Mouse (Mus musculus): ENCODE measurements around the gene Aldh1l1. TPM values are rescaled to one million over a fixed set of nuclear protein-coding genes. Genes with fewer than 3 reads are reported as not detected.

Aldh1l1 gene
- total and polyA plus RNA-seq, 2 experiments, result 897 to 1,237 TPM

DNA sequence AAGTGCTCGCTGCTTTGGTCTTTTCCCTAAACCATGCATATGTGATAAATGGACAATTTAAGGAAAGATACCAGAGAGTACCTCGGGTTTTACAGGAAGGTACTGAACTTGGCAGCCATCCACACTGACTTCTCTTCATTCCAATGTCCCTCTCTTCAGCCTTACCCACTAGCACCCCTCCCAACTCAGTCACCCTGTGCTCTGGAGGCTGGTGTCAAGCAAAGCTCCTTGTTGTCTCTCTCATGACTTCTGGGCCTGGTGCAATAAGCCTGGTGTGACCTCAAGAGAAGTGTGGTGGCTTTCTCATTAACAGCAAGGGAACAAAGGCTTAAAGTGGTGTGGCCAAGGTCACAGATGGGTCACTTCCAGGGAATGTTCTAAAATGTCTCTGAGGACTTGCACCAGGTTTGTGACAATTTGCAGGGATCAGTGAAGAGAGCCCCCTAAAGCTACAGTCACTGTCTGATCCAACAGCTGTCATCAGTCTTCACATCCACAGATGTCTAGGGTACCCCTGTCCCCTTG lies 70.4 kb downstream of the Aldh1l1 start:
- peak; percentile 60 for DNase-seq (ENCODE audit: extremely low read depth, low read depth, low spot score)
- 0 out of 2 replicates have a peak overlapping the region, but pooled peaks have one; percentile 6 for H3K4me3 ChIP-seq (ENCODE audit: insufficient read depth, low read depth, low read length)
- WGBS, result 21% methylated on average over 2 of the region's 2 CpGs
- no peaks in the 10 kb centered on the region for H3K27me3 ChIP-seq (ENCODE audit: control insufficient read depth, insufficient read depth, low read length)
- H3K9ac ChIP-seq (ENCODE audit: low read depth, low read length), result peak overlapping the region; percentile 35
- H3K36me3 ChIP-seq (ENCODE audit: control insufficient read depth, insufficient read depth, low read length), result peaks cover 36% of the 10 kb centered on the region
- TF ChIP-seq POLR2A (IDR thresholded peaks at IDR 0.05; ENCODE audit: extremely low read depth, insufficient read depth, low read length) (no peak), CTCF (IDR thresholded peaks at IDR 0.05; ENCODE audit: low read depth, low read length) (no peak)
- H3K27ac ChIP-seq (replicated peaks; ENCODE audit: insufficient read depth, low read depth, low read length), result peak overlapping the region; percentile 56
- H3K79me2 ChIP-seq (ENCODE audit: control insufficient read depth, insufficient read depth, low read length), result peaks cover 24% of the 10 kb centered on the region
- peaks cover 32% of the 10 kb centered on the region for H3K4me1 ChIP-seq (ENCODE audit: control insufficient read depth, insufficient read depth, low read length)

DNA sequence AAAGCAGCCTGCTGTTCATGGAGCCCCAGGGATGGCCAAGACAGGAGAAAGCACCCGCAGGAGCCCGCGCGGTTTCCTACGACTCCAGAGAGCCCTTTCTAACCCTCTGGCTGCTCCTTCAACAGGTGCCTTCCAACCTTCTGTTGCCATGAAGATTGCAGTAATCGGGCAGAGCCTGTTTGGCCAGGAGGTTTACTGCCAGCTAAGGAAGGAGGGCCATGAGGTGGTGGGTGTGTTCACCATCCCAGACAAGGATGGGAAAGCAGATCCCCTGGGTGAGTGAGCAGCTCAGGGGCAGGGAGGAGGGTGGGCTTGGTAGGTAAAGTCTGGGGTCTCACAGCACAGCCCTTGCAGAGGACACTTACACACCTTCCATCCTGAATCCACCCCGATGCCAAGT lies 70.8 kb downstream of the Aldh1l1 start:
- DNase-seq (ENCODE audit: extremely low read depth, low read depth, low spot score), result no peak
- TF ChIP-seq POLR2A (IDR thresholded peaks at IDR 0.05; ENCODE audit: extremely low read depth, insufficient read depth, low read length), result no peak
- TF ChIP-seq CTCF (IDR thresholded peaks at IDR 0.05; ENCODE audit: low read depth, low read length), result no peak
- Histone ChIP-seq H3K4me3 (ENCODE audit: insufficient read depth, low read depth, low read length) (no peak overlapping the region), H3K4me1 (ENCODE audit: control insufficient read depth, insufficient read depth, low read length) (peaks cover 32% of the 10 kb centered on the region), H3K27me3 (ENCODE audit: control insufficient read depth, insufficient read depth, low read length) (no peaks in the 10 kb centered on the region), H3K27ac (replicated peaks; ENCODE audit: insufficient read depth, low read depth, low read length) (peak overlapping the region; percentile 56), H3K79me2 (ENCODE audit: control insufficient read depth, insufficient read depth, low read length) (peaks cover 19% of the 10 kb centered on the region), H3K36me3 (ENCODE audit: control insufficient read depth, insufficient read depth, low read length) (peaks cover 41% of the 10 kb centered on the region), H3K9ac (ENCODE audit: low read depth, low read length) (peak overlapping the region; percentile 35)
- 65% methylated on average over 7 of the region's 7 CpGs for WGBS

DNA sequence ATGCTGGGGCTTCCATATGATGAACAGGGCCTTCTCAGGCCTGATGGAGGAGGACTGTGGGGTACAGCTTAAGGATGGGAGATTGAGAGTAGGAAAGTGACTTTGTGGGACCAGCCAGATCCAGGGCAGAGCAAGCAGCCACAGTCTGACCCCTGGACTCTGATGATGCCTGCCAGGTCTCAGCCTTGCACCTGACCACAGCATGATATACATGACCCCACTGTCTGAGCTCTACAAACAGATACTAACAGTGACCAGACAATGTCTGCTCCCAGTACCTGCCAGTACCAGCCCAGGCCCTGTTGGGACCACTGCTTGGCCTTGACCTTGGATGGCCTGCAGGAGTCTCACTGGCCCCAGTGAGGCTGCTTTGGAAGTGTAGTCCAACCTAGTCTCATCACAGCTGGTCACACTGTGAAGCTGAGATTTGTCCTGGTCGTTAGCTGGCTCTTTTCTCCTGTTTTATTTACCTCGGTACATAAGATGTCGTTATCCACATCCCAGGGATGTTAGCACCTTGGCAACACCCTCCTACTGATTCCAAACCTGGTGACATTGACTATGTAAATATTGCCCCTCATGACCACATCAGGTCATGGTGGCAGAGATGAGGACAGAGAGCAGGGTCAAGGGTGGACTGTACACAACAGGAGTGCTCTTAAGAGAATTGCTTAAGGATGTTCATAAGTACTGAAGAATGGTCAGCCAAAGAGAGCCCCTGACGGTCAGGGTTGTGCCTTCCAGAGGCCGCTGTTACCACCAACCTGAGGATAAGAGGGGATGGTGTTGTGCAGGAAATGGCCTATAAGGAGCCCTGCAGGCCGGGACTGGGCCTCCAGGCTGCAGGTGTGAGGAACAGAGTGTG lies 71.8 kb downstream of the Aldh1l1 start:
- WGBS, result 40% methylated on average over 6 of the region's 6 CpGs
- H3K4me1 ChIP-seq (ENCODE audit: control insufficient read depth, insufficient read depth, low read length), result peaks cover 32% of the 10 kb centered on the region
- no peak overlapping the region for H3K4me3 ChIP-seq (ENCODE audit: insufficient read depth, low read depth, low read length)
- H3K79me2 ChIP-seq (ENCODE audit: control insufficient read depth, insufficient read depth, low read length), result peaks cover 13% of the 10 kb centered on the region; the same call in 1 of the 2 replicates
- peak; percentile 84 for DNase-seq (ENCODE audit: extremely low read depth, low read depth, low spot score)
- H3K27me3 ChIP-seq (ENCODE audit: control insufficient read depth, insufficient read depth, low read length), result no peaks in the 10 kb centered on the region
- peaks cover 49% of the 10 kb centered on the region for H3K36me3 ChIP-seq (ENCODE audit: control insufficient read depth, insufficient read depth, low read length)
- H3K9ac ChIP-seq (ENCODE audit: low read depth, low read length), result peak overlapping the region; percentile 4
- peak overlapping the region; percentile 56 for H3K27ac ChIP-seq (replicated peaks; ENCODE audit: insufficient read depth, low read depth, low read length)
- TF ChIP-seq CTCF (IDR thresholded peaks at IDR 0.05; ENCODE audit: low read depth, low read length) (no peak), POLR2A (IDR thresholded peaks at IDR 0.05; ENCODE audit: extremely low read depth, insufficient read depth, low read length) (no peak)

DNA sequence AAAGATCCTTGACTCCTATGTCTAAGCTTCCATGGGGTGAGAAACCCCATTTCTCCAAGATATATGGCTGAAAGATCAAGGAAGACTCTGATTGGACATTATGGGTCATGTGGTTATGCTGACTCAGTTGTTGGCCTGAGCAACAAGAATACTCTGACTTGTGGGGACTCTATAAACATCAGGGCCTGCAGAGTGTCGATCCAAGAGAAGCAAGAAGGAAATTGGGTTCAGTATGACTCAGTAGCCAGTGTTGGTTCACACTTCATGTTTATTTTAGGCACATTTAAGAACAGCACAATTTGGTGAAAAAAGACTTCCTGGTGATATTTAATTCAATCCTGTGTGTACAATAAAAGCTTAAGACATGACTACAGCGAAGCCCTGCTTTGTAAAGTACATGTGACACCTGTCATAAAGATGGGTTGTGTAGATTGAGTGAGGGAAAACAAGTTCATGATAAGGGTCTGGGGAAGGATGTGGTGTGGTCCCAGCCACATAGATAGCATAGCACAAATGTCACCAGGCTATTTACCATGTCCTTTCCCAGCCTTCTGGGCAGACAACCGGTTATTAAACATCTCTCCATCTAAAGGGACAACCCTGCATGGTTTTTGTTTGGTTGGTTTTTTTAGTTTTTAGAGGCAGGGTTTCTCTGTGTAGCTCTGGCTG lies 74.3 kb downstream of the Aldh1l1 start:
- 52% methylated on average over 3 of the region's 3 CpGs for WGBS
- H3K79me2 ChIP-seq (ENCODE audit: control insufficient read depth, insufficient read depth, low read length), result peaks cover 13% of the 10 kb centered on the region; the same call in 1 of the 2 replicates
- peaks cover 21% of the 10 kb centered on the region for H3K4me1 ChIP-seq (ENCODE audit: control insufficient read depth, insufficient read depth, low read length)
- peaks cover 72% of the 10 kb centered on the region for H3K36me3 ChIP-seq (ENCODE audit: control insufficient read depth, insufficient read depth, low read length)
- DNase-seq (ENCODE audit: extremely low read depth, low read depth, low spot score), result no peak
- no peak overlapping the region for H3K9ac ChIP-seq (ENCODE audit: low read depth, low read length)
- no peak for TF ChIP-seq POLR2A (IDR thresholded peaks at IDR 0.05; ENCODE audit: extremely low read depth, insufficient read depth, low read length)
- TF ChIP-seq CTCF (IDR thresholded peaks at IDR 0.05; ENCODE audit: low read depth, low read length), result no peak
- no peaks in the 10 kb centered on the region for H3K27me3 ChIP-seq (ENCODE audit: control insufficient read depth, insufficient read depth, low read length)
- no peak overlapping the region for H3K4me3 ChIP-seq (ENCODE audit: insufficient read depth, low read depth, low read length)
- no peak overlapping the region for H3K27ac ChIP-seq (replicated peaks; ENCODE audit: insufficient read depth, low read depth, low read length)

DNA sequence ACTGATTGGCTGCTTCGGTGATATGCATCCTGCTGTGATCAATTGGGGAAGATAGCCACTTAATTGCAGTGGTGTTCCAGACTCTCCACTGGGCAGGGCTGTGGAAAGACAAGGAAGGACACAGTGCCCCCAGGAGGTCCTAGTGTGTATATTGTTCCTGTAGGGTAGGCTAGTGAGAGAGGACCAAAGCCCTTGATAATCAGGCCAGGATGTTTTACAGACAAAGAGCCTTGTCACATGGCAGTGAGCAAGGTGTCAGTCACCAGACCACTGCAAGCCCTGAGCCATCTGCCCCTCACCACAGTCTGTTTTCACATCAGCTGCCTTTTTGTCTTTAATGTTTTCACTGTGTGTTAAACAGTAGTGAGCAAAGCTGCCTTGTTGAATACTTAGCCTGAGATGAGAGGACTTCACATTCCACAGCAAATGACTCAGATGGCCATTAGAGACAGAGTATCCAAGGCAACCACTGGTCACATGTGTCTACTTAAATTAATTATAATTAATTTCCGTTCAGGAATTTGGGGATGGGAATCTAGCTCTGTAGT lies 75.1 kb downstream of the Aldh1l1 start:
- H3K36me3 ChIP-seq (ENCODE audit: control insufficient read depth, insufficient read depth, low read length), result peaks cover 78% of the 10 kb centered on the region
- TF ChIP-seq POLR2A (IDR thresholded peaks at IDR 0.05; ENCODE audit: extremely low read depth, insufficient read depth, low read length) (no peak), CTCF (IDR thresholded peaks at IDR 0.05; ENCODE audit: low read depth, low read length) (0 out of 2 replicates have a peak, but pooled peaks have one; percentile 6)
- H3K4me3 ChIP-seq (ENCODE audit: insufficient read depth, low read depth, low read length), result no peak overlapping the region
- no peak for DNase-seq (ENCODE audit: extremely low read depth, low read depth, low spot score)
- no peak overlapping the region for H3K27ac ChIP-seq (replicated peaks; ENCODE audit: insufficient read depth, low read depth, low read length)
- H3K79me2 ChIP-seq (ENCODE audit: control insufficient read depth, insufficient read depth, low read length), result peaks cover 10% of the 10 kb centered on the region; the same call in 1 of the 2 replicates
- H3K27me3 ChIP-seq (ENCODE audit: control insufficient read depth, insufficient read depth, low read length), result no peaks in the 10 kb centered on the region
- peaks cover 18% of the 10 kb centered on the region; the same call in 1 of the 2 replicates for H3K4me1 ChIP-seq (ENCODE audit: control insufficient read depth, insufficient read depth, low read length)
- H3K9ac ChIP-seq (ENCODE audit: low read depth, low read length), result no peak overlapping the region
- 64% methylated on average over 2 of the region's 2 CpGs for WGBS

All from liver, adult 2 months (tissue).